Mouse (Mus musculus): ENCODE measurements at regions not wholly inside any gene's neighbourhood (a gene's known extent, or its start where the extent isn't known, plus 50 kb on each side); places are given as distances from the start of the nearest gene placed in this dataset.

GRCm38 (mm10) chr16:8117543-8118167 lies 307.3 kb downstream of the Tmem114 start:
- no peak overlapping the region for H3K27ac ChIP-seq (ENCODE audit: insufficient read depth, low read depth, low read length)
- TF ChIP-seq POLR2A (IDR thresholded peaks at IDR 0.05; ENCODE audit: borderline replicate concordance, low read depth, low read length), result no peak
- no peak for TF ChIP-seq CTCF (IDR thresholded peaks at IDR 0.05; ENCODE audit: low read depth, low read length)
- no peak overlapping the region for H3K4me3 ChIP-seq (ENCODE audit: insufficient read depth, low read length)
- no peaks in the 10 kb centered on the region for H3K4me1 ChIP-seq (ENCODE audit: control insufficient read depth, insufficient read depth, low read length)

- H3K27ac ChIP-seq (ENCODE audit: insufficient read depth, low read depth, low read length), result no peak overlapping the region
- H3K4me3 ChIP-seq (ENCODE audit: insufficient read depth, low read length), result no peak overlapping the region
- TF ChIP-seq POLR2A (IDR thresholded peaks at IDR 0.05; ENCODE audit: borderline replicate concordance, low read depth, low read length) (no peak), CTCF (IDR thresholded peaks at IDR 0.05; ENCODE audit: low read depth, low read length) (no peak)
- no peaks in the 10 kb centered on the region for H3K4me1 ChIP-seq (ENCODE audit: control insufficient read depth, insufficient read depth, low read length)
Observed at GRCm38 (mm10) chr16:8111329-8112116, 313.4 kb downstream of the Tmem114 start.

- Histone ChIP-seq H3K4me1 (ENCODE audit: control insufficient read depth, insufficient read depth, low read length) (no peaks in the 10 kb centered on the region), H3K4me3 (ENCODE audit: insufficient read depth, low read length) (no peak overlapping the region), H3K27ac (ENCODE audit: insufficient read depth, low read depth, low read length) (no peak overlapping the region)
- TF ChIP-seq CTCF (IDR thresholded peaks at IDR 0.05; ENCODE audit: low read depth, low read length) (no peak), POLR2A (IDR thresholded peaks at IDR 0.05; ENCODE audit: borderline replicate concordance, low read depth, low read length) (no peak)
Observed at GRCm38 (mm10) chr16:8108141-8109122, 316.5 kb downstream of the Tmem114 start.

GRCm38 (mm10) chr16:8079024-8079423 lies 345.9 kb downstream of the Tmem114 start:
- Histone ChIP-seq H3K4me1 (ENCODE audit: control insufficient read depth, insufficient read depth, low read length) (no peaks in the 10 kb centered on the region), H3K4me3 (ENCODE audit: insufficient read depth, low read length) (no peak overlapping the region), H3K27ac (ENCODE audit: insufficient read depth, low read depth, low read length) (no peak overlapping the region)
- TF ChIP-seq CTCF (IDR thresholded peaks at IDR 0.05; ENCODE audit: low read depth, low read length) (no peak), POLR2A (IDR thresholded peaks at IDR 0.05; ENCODE audit: borderline replicate concordance, low read depth, low read length) (no peak)

GRCm38 (mm10) chr16:8078461-8078860 lies 346.5 kb downstream of the Tmem114 start:
- H3K4me1 ChIP-seq (ENCODE audit: control insufficient read depth, insufficient read depth, low read length), result no peaks in the 10 kb centered on the region
- H3K27ac ChIP-seq (ENCODE audit: insufficient read depth, low read depth, low read length), result no peak overlapping the region
- H3K4me3 ChIP-seq (ENCODE audit: insufficient read depth, low read length), result no peak overlapping the region
- no peak for TF ChIP-seq CTCF (IDR thresholded peaks at IDR 0.05; ENCODE audit: low read depth, low read length)
- TF ChIP-seq POLR2A (IDR thresholded peaks at IDR 0.05; ENCODE audit: borderline replicate concordance, low read depth, low read length), result no peak

GRCm38 (mm10) chr16:8074729-8075128 lies 350.2 kb downstream of the Tmem114 start:
- H3K4me3 ChIP-seq (ENCODE audit: insufficient read depth, low read length), result no peak overlapping the region
- TF ChIP-seq POLR2A (IDR thresholded peaks at IDR 0.05; ENCODE audit: borderline replicate concordance, low read depth, low read length) (no peak), CTCF (IDR thresholded peaks at IDR 0.05; ENCODE audit: low read depth, low read length) (no peak)
- H3K27ac ChIP-seq (ENCODE audit: insufficient read depth, low read depth, low read length), result no peak overlapping the region
- no peaks in the 10 kb centered on the region for H3K4me1 ChIP-seq (ENCODE audit: control insufficient read depth, insufficient read depth, low read length)

GRCm38 (mm10) chr16:8053936-8054335 lies 371.0 kb downstream of the Tmem114 start:
- Histone ChIP-seq H3K4me3 (ENCODE audit: insufficient read depth, low read length) (no peak overlapping the region), H3K4me1 (ENCODE audit: control insufficient read depth, insufficient read depth, low read length) (no peaks in the 10 kb centered on the region), H3K27ac (ENCODE audit: insufficient read depth, low read depth, low read length) (no peak overlapping the region)
- TF ChIP-seq POLR2A (IDR thresholded peaks at IDR 0.05; ENCODE audit: borderline replicate concordance, low read depth, low read length), result no peak

GRCm38 (mm10) chr16:8008966-8009365 lies 416.0 kb downstream of the Tmem114 start:
- Histone ChIP-seq H3K27ac (ENCODE audit: insufficient read depth, low read depth, low read length) (no peak overlapping the region), H3K4me3 (ENCODE audit: insufficient read depth, low read length) (no peak overlapping the region), H3K4me1 (ENCODE audit: control insufficient read depth, insufficient read depth, low read length) (no peaks in the 10 kb centered on the region)
- TF ChIP-seq POLR2A (IDR thresholded peaks at IDR 0.05; ENCODE audit: borderline replicate concordance, low read depth, low read length) (no peak), CTCF (IDR thresholded peaks at IDR 0.05; ENCODE audit: low read depth, low read length) (no peak)

GRCm38 (mm10) chr16:8006631-8007030 lies 418.3 kb downstream of the Tmem114 start:
- no peaks in the 10 kb centered on the region for H3K4me1 ChIP-seq (ENCODE audit: control insufficient read depth, insufficient read depth, low read length)
- TF ChIP-seq POLR2A (IDR thresholded peaks at IDR 0.05; ENCODE audit: borderline replicate concordance, low read depth, low read length) (no peak), CTCF (IDR thresholded peaks at IDR 0.05; ENCODE audit: low read depth, low read length) (no peak)
- H3K27ac ChIP-seq (ENCODE audit: insufficient read depth, low read depth, low read length), result no peak overlapping the region
- no peak overlapping the region for H3K4me3 ChIP-seq (ENCODE audit: insufficient read depth, low read length)
